Mouse (Mus musculus) gastrocnemius, adult 8-10 months (tissue): ENCODE data around the gene Ager. TPM values are rescaled to one million over a fixed set of nuclear protein-coding genes. Genes with fewer than 3 reads are reported as not detected.
A peak's percentile ranks its signal among the peaks of the same experiment; 100 is the strongest.

Source experiments
- DNase-seq, 2 experiments: peaks; one replicate each; pipeline ENCODE4 v3.0.0; 2022; ENCODE audit warnings: low spot score in 2 of 2
- total RNA-seq, 4 experiments: library from RNA; stranded (reverse); gene quantifications; 2 replicates each; pipeline ENCODE4 v1.2.4; 2022

The Ager gene
- total RNA-seq, result under 1 TPM in 1 of 4 experiments, not detected in 3; 0.19 TPM

GRCm38 (mm10) chr17:34597566-34598095 is at the start of gene Ager:
Ager (plus strand) TSS chr17:34597862.
- DNase-seq, result no peak

GRCm38 (mm10) chr17:34549156-34549555 is 48.5 kb upstream of the Ager start:
- no peak for DNase-seq

- no peak for DNase-seq
Measured at GRCm38 (mm10) chr17:34549843-34550242, 47.8 kb upstream of the Ager start.

- DNase-seq, result peak; percentile 52 to 56
Measured at GRCm38 (mm10) chr17:34555483-34555882, 42.2 kb upstream of the Ager start.

GRCm38 (mm10) chr17:34556406-34556805 is 41.3 kb upstream of the Ager start:
- DNase-seq, result no peak

- no peak for DNase-seq
Measured at GRCm38 (mm10) chr17:34557411-34557810, 40.3 kb upstream of the Ager start.

GRCm38 (mm10) chr17:34559116-34559515 is 38.5 kb upstream of the Ager start:
- DNase-seq, result no peak

GRCm38 (mm10) chr17:34559895-34560294 is 37.8 kb upstream of the Ager start:
- no peak for DNase-seq

- DNase-seq, result no peak
Measured at GRCm38 (mm10) chr17:34560438-34560837, 37.2 kb upstream of the Ager start.

GRCm38 (mm10) chr17:34561200-34561599 is 36.5 kb upstream of the Ager start:
- no peak for DNase-seq

GRCm38 (mm10) chr17:34562595-34562994 is 35.1 kb upstream of the Ager start:
- DNase-seq, result no peak

- DNase-seq, result no peak
Measured at GRCm38 (mm10) chr17:34563354-34563753, 34.3 kb upstream of the Ager start.

- no peak for DNase-seq
Measured at GRCm38 (mm10) chr17:34564003-34564421, 33.6 kb upstream of the Ager start, which contains the start of gene Notch4. Notch4 (plus strand) TSS chr17:34564268.

- no peak for DNase-seq
Measured at GRCm38 (mm10) chr17:34564796-34565195, 32.9 kb upstream of the Ager start.

- DNase-seq, result no peak
Measured at GRCm38 (mm10) chr17:34567311-34567710, 30.4 kb upstream of the Ager start.

- DNase-seq, result no peak
Measured at GRCm38 (mm10) chr17:34568421-34568820, 29.2 kb upstream of the Ager start.

- DNase-seq, result no peak
Measured at GRCm38 (mm10) chr17:34569919-34570318, 27.7 kb upstream of the Ager start.

GRCm38 (mm10) chr17:34571875-34572274 is 25.8 kb upstream of the Ager start:
- no peak for DNase-seq

- DNase-seq, result no peak
Measured at GRCm38 (mm10) chr17:34572361-34572760, 25.3 kb upstream of the Ager start.

GRCm38 (mm10) chr17:34576577-34576976 is 21.1 kb upstream of the Ager start:
- DNase-seq, result no peak

- no peak for DNase-seq
Measured at GRCm38 (mm10) chr17:34578070-34578469, 19.6 kb upstream of the Ager start.

GRCm38 (mm10) chr17:34582528-34582927 is 15.1 kb upstream of the Ager start:
- no peak for DNase-seq

GRCm38 (mm10) chr17:34583397-34583796 is 14.3 kb upstream of the Ager start:
- no peak for DNase-seq

GRCm38 (mm10) chr17:34583819-34584218 is 13.8 kb upstream of the Ager start:
- no peak for DNase-seq
